Mouse (Mus musculus) kidney, adult 2 months (tissue): ENCODE data around the gene Stxbp3. TPM values are rescaled to one million over a fixed set of nuclear protein-coding genes. Genes with fewer than 3 reads are reported as not detected.

ENCODE experiments used
- DNase-seq: peaks from one replicate; pipeline ENCODE4 v3.0.0; 2021
- H3K27ac ChIP-seq: fragments of 200-500 bp; 2 replicates; pipeline ENCODE4 v1.5.1; 2012; ENCODE audit warnings: low read depth, low read length, control low read depth, inconsistent platforms; ENCODE audit not compliant: insufficient read depth
- H3K27me3 ChIP-seq: fragments of 200-500 bp; replicated peaks from 2 replicates; pipeline ENCODE4 v1.6.1; 2012; ENCODE audit warnings: mild to moderate bottlenecking, moderate library complexity, low read length, inconsistent platforms; ENCODE audit not compliant: control insufficient read depth, insufficient read depth
- H3K36me3 ChIP-seq: fragments of 200-500 bp; 2 replicates; pipeline ENCODE4 v1.6.1; 2012; ENCODE audit warnings: mild to moderate bottlenecking, moderate library complexity, low read length, inconsistent platforms; ENCODE audit not compliant: control insufficient read depth, insufficient read depth
- H3K4me1 ChIP-seq: fragments of 200-500 bp; 2 replicates; pipeline ENCODE4 v1.6.1; 2011; ENCODE audit warnings: low read length; ENCODE audit not compliant: control insufficient read depth, insufficient read depth
- H3K4me3 ChIP-seq: fragments of 200-500 bp; 2 replicates; pipeline ENCODE4 v1.5.1; 2011; ENCODE audit warnings: mild to moderate bottlenecking, low read depth, low read length, control low read depth; ENCODE audit not compliant: insufficient read depth
- CTCF ChIP-seq: fragments of 200-500 bp; conservative IDR thresholded peaks from 2 replicates; pipeline ENCODE4 v1.5.1; 2011; ENCODE audit warnings: low read depth, mild to moderate bottlenecking, control low read depth, low read length, moderate library complexity, mixed read lengths; ENCODE audit not compliant: insufficient read depth, insufficient read length
- POLR2A ChIP-seq: fragments of 200-500 bp; IDR thresholded peaks from one replicate; pipeline ENCODE4 v1.6.1; 2011; ENCODE audit warnings: low read depth, low read length, control low read depth
- WGBS: fragments of 180-500 bp; shearing (Covaris S2); methylation state at CpG from one replicate; pipeline ENCODE4 v1.1.7; 2018; 5-methylcytosine and 5-hydroxymethylcytosine counted together
- polyA plus RNA-seq: library from polyadenylated mRNA; depleted of rRNA; stranded (reverse); fragments of >200 nt; gene quantifications from 2 replicates; pipeline ENCODE4 v1.2.3, GENCODE M21; 2012

Stxbp3 gene
- polyA plus RNA-seq, 1 experiment: 14.4 TPM

DNA sequence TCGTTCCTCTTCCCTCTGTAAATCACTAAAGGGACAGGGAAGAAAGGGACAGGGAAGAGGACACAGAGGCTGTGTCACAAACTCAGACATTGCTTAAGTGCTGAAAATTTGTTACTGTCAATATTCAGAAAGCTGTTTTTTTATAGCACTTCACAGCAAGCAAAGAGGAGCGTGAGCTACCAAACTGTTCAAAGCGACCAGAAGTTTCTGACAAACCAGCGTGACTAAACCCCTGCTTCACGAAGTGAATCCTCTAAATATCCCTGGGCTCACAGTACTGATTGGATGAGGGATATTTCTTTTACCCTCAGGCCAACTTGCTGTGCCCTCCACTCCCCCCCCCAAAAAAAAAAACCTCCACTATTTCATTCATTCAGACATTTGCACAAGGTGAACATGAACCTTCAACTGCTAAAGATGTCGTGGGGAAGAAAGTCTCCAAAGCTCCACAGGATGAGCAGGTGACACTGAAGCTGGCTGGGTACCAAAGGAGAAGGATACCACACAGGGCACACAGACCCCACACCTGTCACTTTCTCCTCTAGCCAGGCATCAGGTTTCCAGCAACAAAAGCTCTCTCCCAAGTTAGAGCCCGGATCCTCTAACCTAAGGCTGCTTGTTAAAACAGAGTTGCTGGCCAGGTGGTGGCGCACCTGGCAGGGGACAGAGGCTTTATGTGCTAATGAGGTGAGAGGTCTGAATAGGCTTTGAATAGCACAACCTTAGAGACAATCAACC is 16.2 kb upstream of the Stxbp3 start:
- Histone ChIP-seq H3K27me3 (no peaks in the 10 kb centered on the region), H3K4me1 (peaks cover 3% of the 10 kb centered on the region; the same call in 1 of the 2 replicates), H3K36me3 (no peaks in the 10 kb centered on the region), H3K27ac (no peak overlapping the region), H3K4me3 (no peak overlapping the region)
- peak; percentile 55 for DNase-seq
- TF ChIP-seq POLR2A (no peak), CTCF (peak; percentile 55)
- WGBS: 62% methylated on average over 8 of the region's 8 CpGs

DNA sequence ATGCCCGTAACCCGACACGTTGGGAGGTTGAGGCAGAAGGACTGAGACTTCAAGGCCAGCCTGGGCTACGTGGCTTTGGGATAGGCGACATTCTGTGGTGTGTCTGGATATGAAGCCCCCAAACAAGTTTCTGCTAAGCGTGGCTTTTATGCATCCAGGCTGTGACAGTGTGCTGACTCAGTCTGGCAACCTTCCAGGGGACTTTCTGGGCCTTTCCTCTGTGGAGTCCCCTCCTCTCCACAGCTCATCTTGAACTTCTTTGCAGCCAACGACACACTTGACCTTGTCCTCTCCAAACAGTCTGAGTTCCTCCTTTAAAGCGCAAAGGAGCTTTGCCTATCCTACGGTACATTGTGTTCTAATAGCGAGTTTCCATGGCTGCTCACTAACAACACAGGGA is 15.5 kb upstream of the Stxbp3 start:
- DNase-seq: peak; percentile 31
- H3K4me1 ChIP-seq: peaks cover 3% of the 10 kb centered on the region; the same call in 1 of the 2 replicates
- no peak overlapping the region for H3K4me3 ChIP-seq
- no peak for TF ChIP-seq POLR2A
- TF ChIP-seq CTCF: no peak
- 54% methylated on average over 10 of the region's 10 CpGs for WGBS
- H3K36me3 ChIP-seq: no peaks in the 10 kb centered on the region
- H3K27me3 ChIP-seq: no peaks in the 10 kb centered on the region
- no peak overlapping the region for H3K27ac ChIP-seq

DNA sequence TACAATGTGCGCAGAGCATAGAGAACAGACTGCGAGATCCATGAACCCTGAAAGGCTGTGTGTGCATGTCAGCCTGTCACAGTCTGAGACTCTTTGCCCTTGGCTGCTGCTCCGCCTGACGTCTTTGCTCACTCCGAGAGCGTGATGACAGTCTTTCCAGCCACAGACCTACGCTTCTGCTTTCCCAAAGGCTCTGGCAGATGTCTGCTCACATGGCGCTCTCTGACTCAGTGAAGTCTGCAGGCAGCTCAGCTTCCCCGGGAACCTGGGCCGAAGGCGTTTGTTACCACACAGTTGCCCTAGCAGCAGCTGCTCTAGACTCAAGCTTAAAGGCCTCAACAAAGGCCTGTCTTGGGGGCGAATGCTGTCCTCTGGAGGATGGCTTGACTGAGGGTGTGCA is 15.0 kb upstream of the Stxbp3 start:
- Histone ChIP-seq H3K4me1 (peaks cover 3% of the 10 kb centered on the region; the same call in 1 of the 2 replicates), H3K4me3 (no peak overlapping the region), H3K36me3 (no peaks in the 10 kb centered on the region), H3K27ac (no peak overlapping the region), H3K27me3 (no peaks in the 10 kb centered on the region)
- DNase-seq: no peak
- TF ChIP-seq POLR2A: no peak
- TF ChIP-seq CTCF: no peak
- WGBS: 79% methylated on average over 12 of the region's 12 CpGs

GRCm38 (mm10) chr3:108853266-108853665 is 12.9 kb upstream of the Stxbp3 start:
- no peaks in the 10 kb centered on the region for H3K27me3 ChIP-seq
- no peak overlapping the region for H3K27ac ChIP-seq
- TF ChIP-seq POLR2A: no peak
- TF ChIP-seq CTCF: no peak
- H3K4me3 ChIP-seq: no peak overlapping the region
- no peaks in the 10 kb centered on the region for H3K36me3 ChIP-seq
- DNase-seq: no peak
- H3K4me1 ChIP-seq: peaks cover 3% of the 10 kb centered on the region; the same call in 1 of the 2 replicates
- WGBS: 85% methylated on average over 1 of the region's 1 CpGs

GRCm38 (mm10) chr3:108851996-108852697 is 11.8 kb upstream of the Stxbp3 start:
- no peak for TF ChIP-seq POLR2A
- no peak for TF ChIP-seq CTCF
- Histone ChIP-seq H3K36me3 (no peaks in the 10 kb centered on the region), H3K27ac (no peak overlapping the region), H3K4me3 (no peak overlapping the region), H3K27me3 (no peaks in the 10 kb centered on the region), H3K4me1 (0 out of 2 replicates have a peak, but pooled peaks cover 3% of the 10 kb centered on the region)
- DNase-seq: peak; percentile 42
- 65% methylated on average over 6 of the region's 6 CpGs for WGBS

DNA sequence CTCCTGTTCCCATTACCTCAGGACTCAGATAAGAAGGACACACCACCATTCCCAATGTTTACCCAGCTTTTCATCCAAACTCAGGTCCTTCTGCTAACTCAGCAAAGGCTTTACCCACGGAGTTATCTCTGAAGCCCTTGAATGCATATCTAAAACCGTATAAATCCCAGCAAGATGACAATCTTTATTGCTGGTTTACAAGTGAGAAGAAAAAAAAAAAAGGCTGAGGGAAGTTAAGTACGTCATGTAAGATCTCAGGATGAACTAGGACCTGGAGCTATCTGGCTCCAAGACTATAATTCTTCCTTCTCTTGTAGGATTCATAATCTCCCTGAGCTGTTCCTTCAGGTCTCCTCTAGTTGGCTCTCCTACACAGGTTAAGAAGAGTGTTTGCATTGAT is 11.2 kb upstream of the Stxbp3 start:
- Histone ChIP-seq H3K4me3 (no peak overlapping the region), H3K36me3 (no peaks in the 10 kb centered on the region), H3K27me3 (no peaks in the 10 kb centered on the region), H3K4me1 (no peaks in the 10 kb centered on the region; the same call in 1 of the 2 replicates), H3K27ac (no peak overlapping the region)
- no peak for TF ChIP-seq POLR2A
- DNase-seq: no peak
- 76% methylated on average over 3 of the region's 3 CpGs for WGBS

GRCm38 (mm10) chr3:108851075-108851474 is 10.7 kb upstream of the Stxbp3 start:
- 93% methylated on average over 2 of the region's 2 CpGs for WGBS
- TF ChIP-seq CTCF (no peak), POLR2A (no peak)
- H3K4me1 ChIP-seq: no peaks in the 10 kb centered on the region; the same call in 1 of the 2 replicates
- H3K36me3 ChIP-seq: no peaks in the 10 kb centered on the region
- H3K27me3 ChIP-seq: no peaks in the 10 kb centered on the region
- no peak for DNase-seq
- H3K4me3 ChIP-seq: no peak overlapping the region
- H3K27ac ChIP-seq: no peak overlapping the region
